Mouse (Mus musculus) cerebellum, postnatal 25 days (tissue): ENCODE results near the gene Scube1.
A peak's percentile ranks its signal among the peaks of the same experiment; 100 is the strongest.

ENCODE experiments used
- DNase-seq, 2 experiments: peaks; one replicate each; pipeline ENCODE4 v3.0.0; 2021; ENCODE audit warnings: mixed read lengths in 2 of 2

The Scube1 gene

GRCm38 (mm10) chr15:83709889-83710774 lies 14.7 kb downstream of the Scube1 start:
- no peak for DNase-seq

GRCm38 (mm10) chr15:83706528-83707199 lies 18.2 kb downstream of the Scube1 start:
- DNase-seq, result no peak

GRCm38 (mm10) chr15:83700593-83700923 lies 24.3 kb downstream of the Scube1 start:
- no peak for DNase-seq

GRCm38 (mm10) chr15:83699834-83700592 lies 24.8 kb downstream of the Scube1 start:
- DNase-seq, result no peak

DNA sequence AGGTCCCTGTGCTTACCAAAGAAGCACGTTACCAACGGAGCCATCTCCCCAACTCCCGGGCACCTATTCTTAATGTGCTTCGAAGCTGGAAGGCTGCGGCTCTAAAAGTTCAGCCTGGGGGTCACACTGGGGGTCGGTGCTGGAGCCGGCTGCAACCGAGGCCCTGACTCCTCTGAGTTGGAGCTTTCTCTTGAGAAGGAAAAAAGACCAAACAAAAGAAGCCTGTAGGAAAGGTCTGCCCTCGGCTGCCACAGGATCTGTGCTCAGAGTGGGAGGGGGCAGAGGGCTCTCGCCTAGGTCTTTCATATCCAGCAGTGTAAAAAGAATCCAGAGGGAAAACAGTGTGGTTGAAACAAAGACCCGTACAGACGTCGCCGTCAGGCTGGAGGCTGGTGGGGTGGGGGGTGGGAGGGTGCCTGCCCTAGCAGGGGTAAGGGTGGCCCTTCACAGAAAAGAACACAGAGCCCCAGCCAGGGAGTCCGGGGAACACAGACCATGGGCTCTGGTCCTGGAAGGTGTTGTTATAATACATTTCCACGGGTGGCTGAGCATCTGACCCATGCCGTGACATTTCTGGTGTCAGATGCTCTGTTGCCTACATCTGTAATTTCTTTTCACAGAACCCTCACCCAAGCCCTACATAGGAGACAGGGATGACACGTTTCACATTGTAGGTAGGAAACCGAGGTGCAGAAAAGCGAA lies 25.5 kb downstream of the Scube1 start:
- DNase-seq, result no peak

DNA sequence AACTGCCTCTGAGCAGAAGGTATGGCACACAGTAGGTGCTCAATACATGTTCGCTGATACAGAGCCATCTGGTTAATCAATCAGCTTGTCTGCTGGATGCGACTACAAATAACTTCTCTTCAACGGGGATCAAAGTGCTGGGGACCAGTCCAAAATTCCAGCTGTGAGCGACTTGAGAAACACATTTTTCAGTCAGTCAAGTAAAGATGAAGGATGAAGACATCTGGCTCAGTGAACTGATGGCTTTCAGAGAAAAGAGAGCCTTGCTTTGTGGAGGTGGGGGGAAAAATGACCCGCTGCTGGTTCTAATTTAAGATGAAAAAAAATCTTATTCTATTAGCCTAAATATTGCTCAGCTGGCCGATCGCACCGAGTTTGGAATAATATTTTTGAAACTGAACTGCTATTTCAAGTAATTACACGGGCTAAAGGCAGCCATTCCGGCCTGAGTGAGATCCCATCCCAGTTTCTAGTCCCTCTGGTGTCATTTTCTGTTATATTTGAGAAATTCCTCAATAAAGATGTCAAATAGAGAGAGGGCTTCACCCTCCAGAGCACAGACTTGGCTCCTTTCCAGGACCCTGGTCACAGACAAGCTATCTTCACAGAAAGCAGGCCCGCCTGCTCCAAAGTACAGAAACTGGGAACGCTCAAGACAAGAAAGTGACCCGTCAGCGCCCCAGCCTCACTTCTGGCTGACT lies 28.0 kb downstream of the Scube1 start:
- peak in 1 of 2 experiments; percentile 12 for DNase-seq

DNA sequence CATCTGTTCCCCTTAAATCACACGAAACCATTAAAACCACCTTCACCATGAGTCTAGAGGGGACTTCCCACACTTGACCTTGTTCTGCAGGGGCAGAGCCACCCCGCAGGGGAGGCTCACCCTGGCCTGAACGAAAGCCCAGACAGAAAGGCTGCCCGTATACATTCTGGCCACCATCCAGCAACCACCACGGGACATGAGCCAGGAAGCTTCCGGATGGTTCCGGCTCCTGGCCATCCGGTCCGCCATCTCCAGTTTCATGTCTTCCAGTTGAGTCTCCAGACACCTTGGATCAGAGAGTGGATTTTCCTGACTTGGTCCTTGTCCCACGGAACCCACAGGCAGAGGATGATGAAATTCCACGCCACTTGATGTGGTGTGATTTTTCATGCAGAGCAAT lies 29.7 kb downstream of the Scube1 start:
- DNase-seq, result peak in 1 of 2 experiments; percentile 20

DNA sequence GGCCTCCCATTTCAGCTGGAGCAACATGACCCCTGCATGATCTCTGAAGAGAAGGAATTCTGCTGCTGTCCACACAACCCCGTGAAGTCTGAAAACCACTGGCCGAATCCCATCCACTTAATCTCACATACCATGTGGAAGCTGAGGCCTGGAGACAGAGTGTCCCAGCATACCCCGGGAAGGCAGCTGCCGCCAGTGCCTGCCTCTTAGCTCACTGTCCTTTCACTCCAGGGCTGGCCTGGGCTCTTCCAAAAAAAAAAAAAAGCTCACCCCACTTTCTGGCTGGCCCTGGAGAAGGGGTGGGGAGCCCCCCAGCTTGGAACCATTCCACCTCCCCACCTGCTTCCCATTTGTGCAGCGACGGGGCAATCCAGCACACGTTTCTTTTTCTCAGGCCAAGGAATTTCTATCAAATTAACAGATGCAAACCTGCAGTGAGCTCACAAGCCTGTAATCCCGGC lies 32.9 kb downstream of the Scube1 start:
- DNase-seq, result no peak

DNA sequence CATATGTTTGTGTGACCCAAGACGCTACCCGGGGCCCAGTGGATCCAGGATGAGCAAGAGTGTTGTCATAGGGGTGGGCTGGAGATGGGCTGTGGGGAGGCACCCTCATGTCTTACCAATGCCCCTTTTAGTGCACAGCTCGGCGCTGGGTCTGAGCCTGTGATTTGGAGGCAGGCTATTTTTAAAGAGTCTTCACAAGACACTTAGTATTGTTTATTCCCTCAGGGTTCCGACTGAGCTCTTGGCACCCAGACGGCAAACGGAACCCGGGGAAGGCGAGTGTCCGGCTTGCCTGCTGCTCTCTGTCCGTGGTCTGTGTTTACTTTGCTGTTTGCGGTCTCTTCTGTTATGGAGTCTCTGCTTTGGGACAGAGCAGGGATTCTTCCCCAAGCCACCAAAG lies 34.9 kb downstream of the Scube1 start:
- no peak for DNase-seq

DNA sequence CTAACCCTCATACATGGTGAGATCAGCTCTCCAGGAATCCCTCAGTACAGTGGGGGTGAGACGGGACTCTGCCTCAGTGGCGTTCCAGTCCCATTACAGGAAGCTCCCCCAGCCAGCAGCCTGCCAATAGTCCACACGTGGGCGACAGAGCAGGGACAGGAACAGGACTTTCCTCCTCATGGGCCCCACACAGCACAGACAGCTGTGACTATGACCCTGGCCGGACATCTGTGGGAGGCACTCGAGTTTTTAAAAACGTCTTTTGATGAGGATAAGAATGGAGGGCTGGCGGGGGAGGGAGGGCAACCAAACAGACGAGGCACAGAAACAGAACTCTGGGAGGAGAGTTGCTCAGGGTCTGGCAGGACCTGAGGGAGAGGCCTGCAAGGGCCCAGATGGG lies 38.2 kb downstream of the Scube1 start:
- no peak for DNase-seq

DNA sequence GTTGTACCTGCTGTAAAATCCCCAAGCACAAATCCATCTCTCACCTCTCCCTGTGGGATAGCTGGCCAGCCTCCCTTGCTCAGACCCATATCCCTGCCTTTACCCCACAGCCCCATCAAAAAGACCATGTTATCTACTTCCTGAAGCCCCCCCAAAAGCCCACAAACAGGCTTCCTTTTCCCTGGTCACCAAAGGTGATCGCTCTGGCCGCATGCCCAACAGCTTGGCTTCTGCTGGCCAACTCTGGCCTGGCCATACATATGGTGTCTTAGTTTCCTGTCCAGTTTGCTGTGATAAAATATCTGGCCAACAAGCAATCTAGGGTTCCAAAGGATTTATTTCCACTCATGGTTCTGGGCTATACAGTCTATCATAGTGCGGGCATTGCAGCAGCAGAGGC lies 38.9 kb downstream of the Scube1 start:
- peak in 1 of 2 experiments; percentile 23 for DNase-seq

DNA sequence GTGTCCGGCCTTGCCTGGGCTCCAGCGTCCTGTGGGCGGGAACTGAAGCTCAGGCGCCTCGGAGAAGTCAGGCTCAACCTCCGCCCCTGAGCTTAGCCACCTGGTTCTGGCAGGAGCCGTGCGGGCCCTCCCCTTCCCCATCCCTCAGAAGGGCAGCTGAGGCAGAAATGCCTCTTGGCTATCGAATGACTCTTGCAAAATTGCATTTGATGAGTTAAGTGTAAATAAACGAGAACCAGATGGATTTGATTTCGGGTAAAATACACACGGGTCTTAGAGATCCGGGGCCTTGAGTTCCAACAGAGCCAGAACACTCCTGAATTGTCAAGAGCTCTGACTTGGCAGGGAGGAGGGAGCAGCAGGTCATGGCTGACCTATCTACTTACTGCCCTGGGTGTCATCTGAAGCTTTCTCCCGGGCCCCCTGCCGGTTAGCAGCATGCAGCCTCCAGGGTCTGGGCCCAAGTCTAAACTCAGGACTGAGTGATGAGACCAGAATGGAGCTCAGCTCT lies 41.7 kb downstream of the Scube1 start:
- DNase-seq, result no peak

GRCm38 (mm10) chr15:83680300-83680699 lies 44.5 kb downstream of the Scube1 start:
- no peak for DNase-seq

DNA sequence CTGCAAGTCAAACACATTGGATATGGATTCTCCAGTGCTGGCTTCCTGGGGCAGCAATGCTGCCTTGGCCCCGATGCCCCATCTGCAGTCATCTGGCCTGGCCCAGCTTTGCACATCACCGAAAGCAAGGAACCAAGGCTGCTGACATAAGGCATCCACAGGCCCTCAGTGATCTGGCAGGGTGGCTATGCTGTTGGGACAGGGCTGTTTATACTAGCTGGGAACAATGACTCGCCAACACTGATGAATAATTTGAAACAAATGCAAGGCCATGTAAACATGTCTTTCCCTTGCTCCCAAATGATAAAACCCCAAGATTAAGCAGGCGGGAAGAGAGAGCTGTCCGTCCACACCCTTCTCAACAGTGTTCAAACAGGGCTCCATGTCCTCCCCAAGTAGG lies 45.1 kb downstream of the Scube1 start:
- DNase-seq, result no peak

GRCm38 (mm10) chr15:83678606-83679005 lies 46.2 kb downstream of the Scube1 start:
- peak in 1 of 2 experiments; percentile 14 for DNase-seq

DNA sequence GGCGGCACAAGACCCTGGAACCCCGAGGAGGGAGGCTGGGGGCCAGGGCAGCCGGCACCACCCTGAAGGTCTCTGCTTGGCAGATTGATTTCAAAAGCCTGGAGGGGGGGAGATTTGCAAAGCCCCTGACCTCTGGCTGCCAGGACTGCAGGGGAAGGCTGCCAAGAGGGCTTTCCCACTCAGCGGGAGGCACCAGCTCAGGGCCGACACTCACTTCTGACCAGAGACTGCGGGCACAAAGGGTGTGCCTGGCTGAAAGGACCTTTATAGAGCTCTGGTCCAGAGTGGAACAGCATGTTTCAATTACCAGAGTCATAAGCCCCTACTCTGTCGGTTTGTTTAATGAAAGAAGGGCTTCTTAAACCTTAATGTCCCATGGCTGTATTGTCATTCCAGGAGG lies 46.7 kb downstream of the Scube1 start:
- DNase-seq, result peak in 1 of 2 experiments; percentile 15

DNA sequence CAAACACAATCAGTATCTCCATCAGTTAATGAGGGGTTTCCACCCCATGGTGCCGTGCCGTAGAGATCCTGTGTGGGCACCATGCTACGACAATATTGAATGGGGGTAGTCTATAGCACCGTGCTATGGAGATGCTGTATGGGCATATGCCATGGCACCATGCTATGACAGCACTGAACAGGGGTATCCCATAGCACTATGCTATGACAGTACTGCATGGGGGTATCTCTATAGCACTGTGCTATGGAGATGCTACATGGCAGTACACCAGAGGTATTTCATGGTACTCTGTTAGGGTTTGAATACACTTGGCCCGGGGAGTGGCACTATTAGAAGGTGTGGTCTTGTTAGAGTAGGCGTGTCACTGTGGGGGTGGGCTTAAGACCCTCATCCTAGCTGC lies 47.7 kb downstream of the Scube1 start:
- no peak for DNase-seq

GRCm38 (mm10) chr15:83676286-83676685 lies 48.5 kb downstream of the Scube1 start:
- no peak for DNase-seq

- no peak for DNase-seq
These were observed 51.2 kb downstream of the Scube1 start for GRCm38 (mm10) chr15:83673621-83674020.

- DNase-seq, result no peak
These were observed 57.3 kb downstream of the Scube1 start for GRCm38 (mm10) chr15:83667501-83667900.

DNA sequence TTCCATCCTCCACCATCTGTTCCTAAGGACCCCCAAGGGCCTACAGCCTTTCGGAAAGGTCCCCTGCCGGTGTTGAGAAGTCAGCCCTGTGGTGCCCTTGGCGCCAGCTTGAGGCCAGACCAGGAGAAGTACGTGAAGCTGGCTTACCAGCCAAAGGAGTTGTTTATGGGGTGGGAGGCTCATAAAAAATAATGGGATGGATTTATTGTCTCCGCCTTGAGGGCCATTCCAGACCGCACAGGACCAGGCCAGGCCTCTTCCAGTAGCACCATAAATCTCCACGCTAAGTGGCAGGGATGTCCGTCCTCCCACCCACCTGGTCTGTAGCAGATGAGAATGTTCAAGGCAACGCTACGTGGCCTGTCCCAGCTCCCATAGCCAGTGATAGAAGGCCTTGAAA lies 58.4 kb downstream of the Scube1 start:
- DNase-seq, result no peak

GRCm38 (mm10) chr15:83665993-83666392 lies 58.8 kb downstream of the Scube1 start:
- peak; percentile 27 to 64 for DNase-seq
